Mouse (Mus musculus) adrenal gland, postnatal 0 days (tissue): ENCODE measurements around the gene Grpr. TPM values are rescaled to one million over a fixed set of nuclear protein-coding genes. Genes with fewer than 3 reads are reported as not detected.

Experiments used
- polyA plus RNA-seq: library from polyadenylated mRNA; unstranded; fragments of >200 nt; fragmentation: Nextera tagmentation; extraction: Ambion mirVana; gene quantifications from 2 replicates; pipeline ENCODE4 v1.2.1, GENCODE M21; 2015

The Grpr gene
- 0.84 and 1.3 TPM in 2 replicates for polyA plus RNA-seq

DNA sequence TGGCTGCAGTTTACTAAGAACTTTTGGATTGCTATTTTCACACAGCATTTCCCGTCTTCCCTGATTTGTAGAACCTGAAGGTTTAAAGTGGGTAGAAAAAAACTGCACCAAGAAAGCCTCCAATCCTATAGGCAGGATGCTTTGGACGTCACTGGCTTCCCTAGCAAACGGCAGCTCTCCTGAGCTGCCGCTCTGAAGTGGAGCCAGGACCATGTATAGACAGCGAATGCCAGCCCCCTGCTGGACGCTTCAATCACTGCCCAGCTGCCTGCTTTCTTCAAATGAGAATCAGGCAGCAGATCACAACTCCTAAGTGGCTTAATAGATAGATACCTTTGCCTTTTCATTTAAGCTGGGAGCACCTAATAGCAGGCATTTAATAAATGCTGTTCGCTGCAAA lies at the start of gene Grpr:
Gene Grpr (minus strand): TSS at position 12 of the 400 bp plus-strand sequence.

Other genes starting within 250 kb of the Grpr start
- gene Rnf138rt1, start 211.7 kb upstream of the Grpr start, polyA plus RNA-seq, result 0.72 and 1.2 TPM in 2 replicates